Mouse (Mus musculus): Measurements from ENCODE around the gene 4930518I15Rik.
"Not testable (repeated sequence)": the region's sequence is repeated elsewhere in the genome, so short reads cannot be mapped to it uniquely, and the experiment has no call there.

Gene 4930518I15Rik

DNA sequence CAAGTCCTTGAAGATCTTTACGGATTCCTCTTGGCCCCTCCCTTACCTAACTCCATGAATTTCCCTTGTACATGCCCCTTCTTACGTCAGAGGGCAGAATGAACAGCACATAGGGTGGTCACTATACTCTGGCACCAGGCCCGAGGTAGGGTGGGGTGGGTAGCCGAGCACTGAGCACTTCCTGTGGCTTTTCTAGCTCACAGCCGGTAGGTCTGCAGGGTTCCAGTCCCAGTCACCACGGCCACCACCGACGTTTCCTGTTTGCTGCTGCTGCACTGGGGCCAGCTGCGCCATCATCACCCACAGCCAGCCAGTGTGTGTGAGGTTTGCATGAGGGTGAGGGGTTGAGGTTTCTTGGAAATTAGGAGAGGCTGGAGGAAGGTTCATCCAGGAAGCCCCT is 20.0 kb upstream of the 4930518I15Rik start:
- no peak for DNase-seq (ENCODE audit: low read depth, low spot score)

DNA sequence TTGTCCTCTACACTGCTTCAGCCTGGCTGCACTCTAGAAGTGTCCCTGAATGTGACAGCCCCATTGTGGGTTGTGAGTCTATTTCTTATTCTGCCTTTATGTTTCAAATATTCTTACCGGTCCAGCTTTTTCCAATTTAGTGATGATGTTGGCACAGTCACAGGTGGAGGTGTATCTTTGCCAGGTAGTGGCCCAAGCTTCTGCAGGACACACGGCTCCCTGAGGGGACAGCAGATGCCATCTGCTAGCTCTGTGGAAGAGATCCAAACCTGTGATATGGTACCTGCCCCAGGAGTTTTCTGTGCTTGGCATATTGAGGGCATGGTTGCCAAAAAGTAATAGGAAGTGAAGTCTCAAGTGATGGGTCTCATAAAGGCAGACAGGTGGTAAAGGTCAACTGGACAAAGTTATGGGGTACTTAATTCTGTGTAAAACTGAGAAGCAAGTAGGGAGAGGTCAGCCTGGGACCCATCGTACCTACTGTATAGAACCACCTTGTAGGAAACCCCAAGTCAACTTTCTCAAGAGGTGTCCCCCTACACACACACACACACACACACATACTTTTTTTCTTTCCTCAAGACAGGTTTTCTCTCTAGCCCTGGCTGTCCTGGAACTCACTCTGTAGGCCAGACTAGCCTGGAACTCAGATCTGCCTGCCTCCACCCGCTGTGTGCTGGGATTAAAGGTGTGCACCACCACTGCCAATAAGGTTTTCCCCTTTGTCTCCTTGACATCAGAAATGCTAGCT is 17.2 kb upstream of the 4930518I15Rik start:
- DNase-seq (ENCODE audit: low read depth, low spot score) = no peak

- no peak for DNase-seq (ENCODE audit: low read depth, low spot score)
Measured at GRCm38 (mm10) chr2:156874047-156874759, 16.5 kb upstream of the 4930518I15Rik start.

DNA sequence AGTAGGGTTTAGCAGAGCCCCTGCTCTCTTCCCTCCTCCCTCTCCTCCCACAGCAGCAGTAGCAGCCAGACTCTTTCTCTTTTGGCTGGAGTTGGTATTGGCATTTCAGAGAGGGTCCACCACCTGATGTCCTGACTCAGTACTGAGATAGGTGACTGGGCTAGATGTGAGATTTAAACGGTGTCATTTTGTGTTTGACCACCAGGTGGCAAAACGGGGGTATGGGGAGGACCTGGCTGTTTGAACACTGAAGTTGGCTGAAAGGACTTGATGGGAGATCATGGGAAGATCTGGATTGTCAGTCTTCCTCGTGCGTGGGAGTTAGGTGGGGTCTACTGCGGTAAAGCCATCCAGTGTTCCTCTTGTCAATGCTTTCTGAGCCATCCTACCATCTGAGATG is 15.9 kb upstream of the 4930518I15Rik start:
- DNase-seq (ENCODE audit: low read depth, low spot score) = peak; percentile 68

DNA sequence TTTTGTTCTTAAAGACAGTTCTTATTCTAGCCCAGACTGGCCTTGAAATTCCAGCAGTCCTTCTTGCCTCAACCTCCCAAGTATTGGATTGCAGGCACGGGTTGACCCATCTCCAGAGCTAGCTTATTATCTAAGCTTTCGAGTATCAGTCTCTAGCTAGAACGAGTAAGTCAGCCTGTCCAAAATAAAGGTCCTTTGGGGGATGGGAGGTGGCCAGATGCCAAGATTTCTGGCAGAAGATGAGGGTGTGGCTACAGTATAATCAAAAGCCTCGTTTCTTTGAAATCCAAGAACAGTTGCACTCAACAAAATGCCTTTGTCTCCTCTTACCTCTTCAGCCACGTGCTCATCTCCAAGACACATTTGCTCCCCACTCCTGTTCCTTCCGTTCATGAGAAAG is 12.8 kb upstream of the 4930518I15Rik start:
- DNase-seq (ENCODE audit: low read depth, low spot score) = peak; percentile 64

- DNase-seq (ENCODE audit: low read depth, low spot score) = no peak
Measured at GRCm38 (mm10) chr2:156869554-156869953, 11.8 kb upstream of the 4930518I15Rik start.

DNA sequence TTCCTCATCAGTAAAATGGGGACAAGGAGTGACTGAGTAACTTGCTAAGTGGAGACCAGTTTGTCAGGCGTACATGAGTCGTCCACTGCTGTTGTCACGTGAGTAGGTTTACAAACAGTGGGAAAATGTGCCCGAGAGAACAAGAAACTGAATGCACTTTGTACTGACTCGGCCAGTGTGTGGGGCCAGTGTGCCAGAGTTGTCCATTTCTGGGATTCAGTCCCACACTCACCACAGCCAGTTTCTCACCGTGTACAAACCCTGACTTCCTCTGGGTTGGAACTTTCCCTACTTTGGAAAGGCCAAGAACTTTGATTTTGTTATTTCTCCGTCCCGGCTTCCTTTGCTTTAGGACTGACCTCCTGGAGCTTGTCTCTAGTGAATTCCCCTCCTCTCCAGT is 11.2 kb upstream of the 4930518I15Rik start:
- DNase-seq (ENCODE audit: low read depth, low spot score) = no peak

- DNase-seq (ENCODE audit: low read depth, low spot score) = no peak
Measured at GRCm38 (mm10) chr2:156864481-156864880, 6.7 kb upstream of the 4930518I15Rik start.

DNA sequence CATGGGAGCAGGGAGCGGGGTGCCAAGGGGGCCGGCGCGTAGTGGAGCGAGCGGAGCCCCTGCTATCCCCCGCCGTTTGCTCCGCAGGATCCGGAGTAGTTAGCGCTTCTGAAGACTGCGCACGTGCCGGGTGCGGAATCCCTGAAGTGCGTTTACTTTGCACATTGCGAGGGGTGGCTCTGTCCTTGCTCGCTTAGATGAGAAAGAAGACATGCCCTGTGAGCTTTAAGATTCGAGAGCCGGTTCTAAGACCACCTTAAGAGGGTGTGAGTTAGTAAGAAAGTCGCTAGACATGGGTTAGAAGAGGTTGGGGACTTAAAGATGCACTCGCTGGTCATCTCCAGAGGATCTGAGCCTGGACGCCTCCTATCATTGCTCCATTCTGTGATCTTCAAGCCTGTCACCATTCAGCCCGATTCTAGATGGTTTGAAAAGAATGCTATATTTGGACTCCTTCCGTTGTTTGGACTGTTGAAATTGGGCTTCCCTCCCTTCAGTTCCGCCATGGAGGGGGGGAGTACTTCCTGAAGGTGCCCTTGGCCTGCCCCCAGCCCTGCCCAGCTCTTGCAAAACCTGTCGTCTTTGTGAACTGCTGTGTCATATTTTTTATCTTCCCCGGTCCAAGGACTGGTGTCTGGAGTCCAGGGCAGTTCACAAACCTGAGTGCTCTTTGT is 5.9 kb upstream of the 4930518I15Rik start:
- peak; percentile 51 for DNase-seq (ENCODE audit: low read depth, low spot score)

DNA sequence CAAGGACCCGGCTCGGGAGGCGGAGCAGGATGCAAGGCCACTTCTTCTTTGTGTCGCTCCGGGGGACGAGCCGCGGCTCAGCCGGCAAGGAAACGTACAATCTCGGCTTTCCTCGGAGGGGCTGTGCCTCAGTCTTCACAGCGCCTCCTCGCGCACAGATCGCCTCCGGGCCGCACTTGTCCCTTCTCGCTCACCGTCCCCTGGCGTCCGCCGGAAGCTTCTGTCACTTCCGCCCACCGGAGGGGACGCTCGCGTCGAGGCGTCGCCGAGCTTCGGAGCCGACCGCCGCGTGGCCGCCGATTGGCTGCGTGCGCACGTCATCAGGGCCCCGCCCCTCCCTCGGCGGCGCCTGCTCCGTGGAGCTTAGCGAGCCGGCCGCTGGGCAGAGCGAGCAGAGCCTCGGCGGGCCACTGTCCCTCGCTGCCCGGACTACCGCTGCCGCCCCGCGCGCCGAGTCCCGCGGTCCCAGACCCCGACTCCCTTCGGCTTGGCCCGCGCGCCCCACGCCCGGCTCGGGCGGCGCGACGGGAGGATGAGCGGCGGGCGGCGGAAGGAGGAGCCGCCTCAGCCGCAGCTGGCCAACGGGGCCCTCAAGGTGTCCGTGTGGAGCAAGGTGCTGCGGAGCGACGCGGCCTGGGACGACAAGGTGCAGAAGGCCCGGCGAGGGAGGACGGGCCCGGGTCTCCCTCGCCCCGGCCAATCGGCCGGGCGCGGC is 5.2 kb upstream of the 4930518I15Rik start, which contains the start of gene Rab5if:
Gene Rab5if (plus strand): TSS at position 357 of the 715 bp plus-strand sequence.
- DNase-seq (ENCODE audit: low read depth, low spot score) = peak; percentile 97

- peak; percentile 41 for DNase-seq (ENCODE audit: low read depth, low spot score)
Measured at GRCm38 (mm10) chr2:156862041-156862717, 4.4 kb upstream of the 4930518I15Rik start.

- no peak for DNase-seq (ENCODE audit: low read depth, low spot score)
Measured at GRCm38 (mm10) chr2:156858671-156859070, 925 bp upstream of the 4930518I15Rik start.

DNA sequence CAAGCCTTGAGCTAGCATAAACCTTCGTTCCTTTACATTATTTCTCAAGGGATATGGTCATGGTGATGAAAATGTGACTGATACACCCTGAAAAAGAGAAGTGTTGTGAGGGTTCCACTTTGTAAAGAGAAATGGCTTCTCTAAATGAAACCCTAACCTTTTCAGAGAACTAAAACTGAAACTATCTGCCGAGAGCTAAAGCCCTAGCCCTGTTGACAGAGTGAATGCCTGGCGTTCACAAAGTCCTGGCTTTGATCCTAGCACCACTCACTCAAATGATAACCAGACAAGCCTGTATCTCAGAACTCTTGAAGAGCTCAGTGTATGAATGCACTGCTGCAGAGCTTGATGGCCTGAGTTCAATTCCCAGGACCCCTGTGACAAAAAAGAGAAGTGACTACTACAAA is 358 bp downstream of the 4930518I15Rik start:
- DNase-seq (ENCODE audit: low read depth, low spot score) = no peak

DNA sequence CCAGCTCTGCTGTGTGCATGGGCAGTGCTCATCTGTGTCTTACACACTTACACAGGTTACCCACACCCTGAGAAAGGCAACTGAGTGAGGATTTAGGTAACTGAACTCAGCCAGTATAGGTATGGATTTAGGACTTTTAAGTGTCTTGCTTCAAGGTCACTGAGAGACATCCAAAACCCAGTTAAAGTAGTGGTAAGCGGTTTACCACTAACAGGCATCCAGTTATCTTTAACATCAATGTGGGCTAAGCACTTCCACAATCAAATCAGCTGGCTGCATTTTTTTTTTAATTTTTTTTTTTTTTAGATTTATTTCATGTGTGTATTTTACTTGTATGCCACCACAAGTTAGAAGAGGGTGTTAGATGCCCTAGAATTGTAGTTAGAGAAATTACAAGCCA is 1.4 kb downstream of the 4930518I15Rik start:
- no peak for DNase-seq (ENCODE audit: low read depth, low spot score)

DNA sequence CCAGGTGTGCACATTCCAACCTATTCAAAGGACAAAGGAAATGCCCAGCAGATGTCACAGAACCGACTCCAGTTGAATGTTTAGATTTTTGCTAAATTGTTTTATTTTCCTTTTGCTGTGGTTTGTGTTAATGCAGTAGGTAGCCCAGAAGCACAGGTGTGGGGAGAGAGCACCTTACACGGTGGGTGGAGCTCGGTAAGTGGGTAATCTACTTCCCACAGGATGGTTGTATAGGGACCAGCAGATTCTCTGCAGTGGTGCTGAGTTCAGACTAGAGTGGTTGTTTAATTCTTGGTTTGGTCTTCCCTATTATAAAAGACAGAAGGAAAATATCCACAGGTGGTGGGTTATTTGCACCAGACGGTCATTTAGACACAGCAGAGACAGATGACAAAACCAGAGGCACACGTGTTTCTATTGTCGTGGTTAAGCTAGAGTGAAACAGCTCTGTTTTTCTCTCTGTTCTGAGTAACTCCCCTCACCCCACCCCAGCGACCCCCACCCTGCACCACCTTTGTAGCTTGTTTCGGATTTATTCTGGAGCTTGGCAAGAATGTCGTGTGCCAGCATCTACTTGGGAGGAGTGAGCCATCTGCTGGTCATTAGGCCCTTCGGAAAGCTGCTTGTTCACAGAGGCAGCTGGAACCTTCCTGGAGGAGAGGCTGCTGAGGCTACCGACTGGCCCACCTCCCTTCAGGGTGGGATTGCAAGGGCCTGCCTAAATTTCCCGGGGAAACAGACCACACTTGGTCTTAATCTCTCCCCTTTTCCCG is 3.6 kb downstream of the 4930518I15Rik start:
- not testable (repeated sequence) for DNase-seq (ENCODE audit: low read depth, low spot score)

DNA sequence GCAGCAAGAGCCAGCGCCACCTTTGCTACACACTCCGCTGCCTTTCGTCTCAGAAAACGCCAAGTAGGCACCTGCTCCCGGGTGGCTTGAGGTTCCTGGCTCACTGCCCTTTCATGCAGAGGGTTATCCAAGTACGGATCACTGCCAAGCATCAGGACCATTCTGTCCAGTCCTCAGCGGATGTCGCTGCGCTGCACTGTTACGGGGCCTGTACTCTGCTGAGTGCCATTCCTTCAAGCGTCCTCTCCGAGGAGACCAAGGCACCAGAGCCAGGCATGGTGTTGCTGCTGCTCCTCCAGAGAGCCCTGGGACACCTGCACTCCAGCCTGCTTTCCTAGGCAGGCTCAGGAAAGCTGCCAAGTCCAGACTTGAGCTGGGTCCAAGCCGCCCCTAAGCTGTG is 4.2 kb downstream of the 4930518I15Rik start:
- DNase-seq (ENCODE audit: low read depth, low spot score) = not testable (repeated sequence)

DNA sequence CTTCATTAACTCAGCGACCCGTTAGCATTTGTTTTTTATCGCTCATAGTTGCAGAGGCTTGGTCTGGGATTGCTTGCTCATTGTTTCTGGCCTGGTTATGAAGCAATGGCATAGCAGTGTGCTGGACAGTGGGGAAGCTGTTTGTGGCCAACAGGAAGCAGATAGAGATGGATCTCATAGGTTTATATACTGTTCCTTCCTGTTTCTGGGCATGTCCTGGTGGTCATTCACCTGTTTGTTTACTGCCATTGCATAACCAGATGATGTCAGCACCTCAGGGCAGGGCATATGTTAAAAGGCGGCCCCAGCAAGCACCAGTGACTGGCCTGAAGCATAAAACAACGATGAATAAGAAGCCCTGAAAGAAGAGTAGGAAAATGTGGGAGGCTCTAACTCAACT is 7.2 kb downstream of the 4930518I15Rik start:
- no peak for DNase-seq (ENCODE audit: low read depth, low spot score)

DNA sequence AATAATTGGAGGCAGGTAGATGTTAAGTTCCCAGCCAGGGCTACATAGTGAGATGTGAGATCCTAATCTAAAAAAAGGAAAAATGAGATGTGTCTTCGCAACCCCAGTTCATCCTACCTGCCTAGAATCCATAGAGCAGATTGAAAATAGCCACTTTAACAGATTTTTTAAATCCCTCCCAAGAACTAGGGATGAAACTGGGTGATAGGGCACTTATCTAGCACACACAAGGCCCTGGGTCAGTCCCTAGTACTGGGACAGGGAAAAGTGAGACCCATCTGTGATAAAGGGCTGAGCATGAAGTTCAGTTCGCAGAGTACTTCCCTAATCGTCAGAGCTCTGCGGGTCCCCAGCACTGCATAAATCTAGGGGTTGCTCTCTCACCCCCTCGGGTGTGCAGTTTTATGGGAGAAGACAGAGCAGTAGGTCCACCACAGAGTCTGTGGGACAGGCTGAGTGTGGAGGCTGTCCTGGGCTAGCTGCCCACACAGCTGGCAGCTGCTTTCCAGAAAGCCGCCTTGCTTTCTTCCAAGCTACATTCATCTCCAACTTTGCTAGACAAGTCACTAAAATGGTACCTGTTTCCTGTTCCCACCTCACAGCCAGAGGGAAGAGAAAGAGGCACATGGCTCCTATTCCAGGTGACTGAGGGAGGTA is 9.1 kb downstream of the 4930518I15Rik start:
- no peak for DNase-seq (ENCODE audit: low read depth, low spot score)

GRCm38 (mm10) chr2:156847653-156848052 is 10.1 kb downstream of the 4930518I15Rik start:
- DNase-seq (ENCODE audit: low read depth, low spot score) = peak; percentile 23

GRCm38 (mm10) chr2:156844715-156845114 is 13.0 kb downstream of the 4930518I15Rik start:
- DNase-seq (ENCODE audit: low read depth, low spot score) = peak; percentile 42
